Mouse (Mus musculus): ENCODE data around the gene Slc25a43. TPM values are rescaled to one million over a fixed set of nuclear protein-coding genes. Genes with fewer than 3 reads are reported as not detected.
A peak's percentile ranks its signal among the peaks of the same experiment; 100 is the strongest.

Slc25a43 gene
- polyA plus RNA-seq, 1 experiment from 2014 or later = 13.7 TPM

DNA sequence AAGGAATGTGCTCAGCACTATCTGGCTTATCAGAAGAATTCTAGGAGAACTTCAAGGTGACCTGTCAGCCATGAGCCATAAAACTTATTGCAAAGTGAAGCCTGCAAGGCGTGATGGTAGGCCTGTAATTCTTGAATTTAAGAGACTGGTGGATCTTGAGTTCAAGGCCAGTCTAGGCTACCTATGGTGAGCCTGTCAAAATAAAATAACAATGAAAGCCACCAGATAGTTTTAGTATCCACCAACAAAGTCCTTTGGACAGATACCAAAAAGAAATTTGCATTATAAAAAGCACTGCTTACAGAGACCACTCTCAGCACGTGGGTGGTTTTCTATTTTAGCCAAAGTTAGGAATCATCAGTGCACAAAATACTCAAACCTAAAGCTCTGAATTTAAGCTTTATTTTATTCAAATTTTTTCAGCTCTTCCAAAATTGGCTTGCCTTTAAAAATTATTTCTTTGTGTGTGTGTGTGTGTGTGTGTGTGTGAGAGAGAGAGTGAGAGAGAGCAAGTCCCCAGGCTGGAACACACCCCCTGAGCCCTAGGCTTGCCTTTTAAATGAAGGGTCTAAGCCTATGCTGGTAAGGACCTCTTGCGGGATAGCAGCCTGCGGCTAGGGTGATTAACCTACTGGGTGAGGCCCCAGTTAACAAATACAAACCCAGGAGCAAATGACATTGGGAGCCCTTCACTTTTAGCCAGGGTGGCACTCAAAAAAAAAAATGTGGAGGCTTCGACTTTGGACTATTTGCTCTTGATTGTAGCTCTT lies 62.2 kb downstream of the Slc25a43 start:
- Histone ChIP-seq H3K4me1 (replicated peaks; ENCODE audit: control insufficient read depth, insufficient read depth, low read length) (no peaks in the 10 kb centered on the region), H3K27me3 (replicated peaks; ENCODE audit: control insufficient read depth, insufficient read depth, low read length) (no peaks in the 10 kb centered on the region), H3K36me3 (ENCODE audit: control insufficient read depth, insufficient read depth) (no peaks in the 10 kb centered on the region), H3K9ac (ENCODE audit: low read depth, low read length) (no peak overlapping the region), H3K4me3 (ENCODE audit: low read depth, low read length) (no peak overlapping the region), H3K27ac (ENCODE audit: low read depth, low read length) (no peak overlapping the region), H3K4me2 (replicated peaks; ENCODE audit: low read depth) (no peak overlapping the region), H3K9me3 (ENCODE audit: control insufficient read depth) (no peaks in the 10 kb centered on the region)
- no peak for TF ChIP-seq CTCF (IDR thresholded peaks at IDR 0.05; ENCODE audit: low read depth)
- ATAC-seq = no peak
- WGBS = 52% methylated on average over 5 of the region's 5 CpGs

DNA sequence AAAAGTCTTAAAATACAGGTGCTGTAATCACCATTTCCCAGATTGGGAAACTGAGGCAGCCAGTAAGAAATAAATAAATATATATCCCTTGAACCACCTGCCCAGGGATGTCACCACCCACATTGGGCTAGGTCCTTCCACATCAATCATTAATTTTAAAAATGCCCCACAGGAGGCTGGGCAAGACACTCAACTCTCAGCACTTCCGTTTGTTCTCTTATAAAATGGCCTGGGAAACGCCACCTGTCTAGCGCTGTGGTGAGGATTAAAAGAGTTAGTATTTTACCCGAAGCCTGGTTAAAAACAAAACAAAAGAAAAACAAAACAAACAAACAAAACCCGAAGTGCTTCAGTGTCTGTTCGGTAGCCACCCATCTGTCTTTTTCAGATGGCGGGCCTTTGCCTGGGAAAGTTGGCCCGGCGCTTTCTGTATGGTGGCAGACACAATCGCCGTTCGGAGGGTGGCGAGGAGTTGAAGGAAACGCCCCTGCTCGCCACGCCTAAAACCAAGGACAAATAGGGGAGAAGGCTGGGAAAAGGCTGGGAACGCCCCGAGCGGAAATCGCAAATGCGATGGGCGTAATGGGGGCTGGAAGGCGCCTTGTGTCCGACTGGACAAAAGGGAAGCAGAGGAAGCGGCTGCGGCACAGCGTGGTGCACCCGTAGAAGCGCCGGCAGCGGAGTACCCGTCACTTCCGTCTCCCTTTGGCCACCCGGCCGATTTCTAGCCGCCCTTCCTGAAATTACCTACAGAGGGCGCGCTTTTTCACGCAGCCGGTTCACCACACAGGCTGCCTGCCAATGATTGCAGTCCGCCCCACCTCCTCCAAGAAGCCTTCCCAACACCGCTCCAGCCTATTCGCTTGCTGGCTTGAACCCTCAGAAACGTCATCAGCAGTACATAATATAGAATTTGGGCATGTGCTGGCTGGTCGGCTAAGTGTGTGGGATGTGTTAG lies 64.2 kb downstream of the Slc25a43 start:
- Histone ChIP-seq H3K9me3 (ENCODE audit: control insufficient read depth) (no peaks in the 10 kb centered on the region), H3K4me2 (replicated peaks; ENCODE audit: low read depth) (peak overlapping the region; percentile 54), H3K4me1 (replicated peaks; ENCODE audit: control insufficient read depth, insufficient read depth, low read length) (no peaks in the 10 kb centered on the region), H3K27ac (ENCODE audit: low read depth, low read length) (peak overlapping the region; percentile 73), H3K4me3 (ENCODE audit: low read depth, low read length) (peak overlapping the region; percentile 33), H3K27me3 (replicated peaks; ENCODE audit: control insufficient read depth, insufficient read depth, low read length) (no peaks in the 10 kb centered on the region), H3K36me3 (ENCODE audit: control insufficient read depth, insufficient read depth) (no peaks in the 10 kb centered on the region), H3K9ac (ENCODE audit: low read depth, low read length) (no peak overlapping the region)
- 17% methylated on average over 41 of the region's 45 CpGs for WGBS
- ATAC-seq = peak; percentile 90
- peak; percentile 83 for TF ChIP-seq CTCF (IDR thresholded peaks at IDR 0.05; ENCODE audit: low read depth)

DNA sequence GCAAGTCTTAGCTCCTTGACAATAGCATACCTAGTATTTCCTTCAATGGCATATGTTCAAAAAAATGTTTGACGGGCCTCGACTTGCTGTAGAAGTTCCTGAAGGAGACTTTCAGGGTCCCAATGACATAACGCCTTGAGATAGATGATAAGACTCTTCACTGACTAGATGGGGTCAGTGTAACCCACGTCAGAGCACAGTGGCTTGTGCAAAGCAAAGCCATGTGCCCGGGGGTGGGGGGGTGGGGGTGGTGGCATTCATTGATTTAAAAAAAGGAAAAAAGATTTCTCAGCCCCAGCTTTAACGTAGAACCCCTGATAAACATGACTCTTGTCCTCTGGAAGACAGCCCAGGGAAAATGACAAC lies 64.8 kb downstream of the Slc25a43 start:
- no peak overlapping the region for H3K4me3 ChIP-seq (ENCODE audit: low read depth, low read length)
- H3K27me3 ChIP-seq (replicated peaks; ENCODE audit: control insufficient read depth, insufficient read depth, low read length) = no peaks in the 10 kb centered on the region
- no peak for TF ChIP-seq CTCF (IDR thresholded peaks at IDR 0.05; ENCODE audit: low read depth)
- no peaks in the 10 kb centered on the region for H3K36me3 ChIP-seq (ENCODE audit: control insufficient read depth, insufficient read depth)
- ATAC-seq = no peak
- peak overlapping the region; percentile 44 for H3K4me2 ChIP-seq (replicated peaks; ENCODE audit: low read depth)
- H3K4me1 ChIP-seq (replicated peaks; ENCODE audit: control insufficient read depth, insufficient read depth, low read length) = no peaks in the 10 kb centered on the region
- 56% methylated on average over 6 of the region's 6 CpGs for WGBS
- H3K9me3 ChIP-seq (ENCODE audit: control insufficient read depth) = no peaks in the 10 kb centered on the region
- H3K9ac ChIP-seq (ENCODE audit: low read depth, low read length) = no peak overlapping the region
- H3K27ac ChIP-seq (ENCODE audit: low read depth, low read length) = 0 out of 2 replicates have a peak overlapping the region, but pooled peaks have one; percentile 73

GRCm38 (mm10) chrX:36811377-36811776 lies 67.9 kb downstream of the Slc25a43 start:
- peak; percentile 71 for TF ChIP-seq CTCF (IDR thresholded peaks at IDR 0.05; ENCODE audit: low read depth)
- 44% methylated on average over 5 of the region's 5 CpGs for WGBS
- no peak overlapping the region for H3K9ac ChIP-seq (ENCODE audit: low read depth, low read length)
- no peak overlapping the region for H3K4me3 ChIP-seq (ENCODE audit: low read depth, low read length)
- H3K27ac ChIP-seq (ENCODE audit: low read depth, low read length) = no peak overlapping the region
- no peaks in the 10 kb centered on the region for H3K27me3 ChIP-seq (replicated peaks; ENCODE audit: control insufficient read depth, insufficient read depth, low read length)
- H3K36me3 ChIP-seq (ENCODE audit: control insufficient read depth, insufficient read depth) = no peaks in the 10 kb centered on the region
- ATAC-seq = no peak
- H3K4me1 ChIP-seq (replicated peaks; ENCODE audit: control insufficient read depth, insufficient read depth, low read length) = no peaks in the 10 kb centered on the region
- H3K4me2 ChIP-seq (replicated peaks; ENCODE audit: low read depth) = no peak overlapping the region
- H3K9me3 ChIP-seq (ENCODE audit: control insufficient read depth) = no peaks in the 10 kb centered on the region

DNA sequence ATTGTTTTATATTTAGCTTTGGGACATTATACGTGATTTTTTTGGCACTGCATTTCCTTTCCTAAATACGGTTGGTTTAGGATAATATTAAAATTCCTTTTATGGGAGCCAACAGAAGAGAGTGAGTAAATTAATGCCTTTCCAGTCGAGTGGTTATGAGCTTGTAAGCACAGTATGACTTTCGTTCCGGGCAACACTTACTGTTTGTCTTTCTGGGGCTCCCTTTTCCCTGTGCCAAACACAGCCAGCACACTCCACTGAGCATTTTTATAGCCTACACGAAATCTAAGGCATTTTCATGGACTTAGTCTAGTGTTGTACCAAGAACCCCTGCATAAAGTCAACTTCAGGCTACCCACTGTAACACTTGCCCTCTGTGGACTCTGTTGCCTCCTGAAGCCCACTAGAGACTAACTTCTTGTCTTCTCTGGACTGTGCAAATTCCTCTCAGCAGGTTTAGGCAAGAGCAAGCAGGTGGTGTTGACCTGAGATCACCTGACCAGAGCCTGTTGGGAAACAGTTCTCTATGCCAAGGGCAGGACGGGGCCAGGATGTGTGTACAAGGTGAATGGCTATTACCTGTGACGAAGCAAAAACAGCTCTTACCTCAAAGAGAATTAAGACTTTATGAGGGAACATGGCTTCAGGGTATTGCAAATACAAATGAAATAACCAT lies 70.8 kb downstream of the Slc25a43 start:
- Histone ChIP-seq H3K27ac (ENCODE audit: low read depth, low read length) (peak overlapping the region; percentile 54; the same call in 1 of the 2 replicates), H3K9me3 (ENCODE audit: control insufficient read depth) (no peaks in the 10 kb centered on the region), H3K4me2 (replicated peaks; ENCODE audit: low read depth) (no peak overlapping the region), H3K4me3 (ENCODE audit: low read depth, low read length) (no peak overlapping the region), H3K27me3 (replicated peaks; ENCODE audit: control insufficient read depth, insufficient read depth, low read length) (no peaks in the 10 kb centered on the region), H3K36me3 (ENCODE audit: control insufficient read depth, insufficient read depth) (no peaks in the 10 kb centered on the region), H3K9ac (ENCODE audit: low read depth, low read length) (no peak overlapping the region), H3K4me1 (replicated peaks; ENCODE audit: control insufficient read depth, insufficient read depth, low read length) (no peaks in the 10 kb centered on the region)
- whole genome bisulfite sequencing = 63% methylated on average over 8 of the region's 8 CpGs
- TF ChIP-seq CTCF (IDR thresholded peaks at IDR 0.05; ENCODE audit: low read depth) = no peak
- ATAC-seq = peak; percentile 76

DNA sequence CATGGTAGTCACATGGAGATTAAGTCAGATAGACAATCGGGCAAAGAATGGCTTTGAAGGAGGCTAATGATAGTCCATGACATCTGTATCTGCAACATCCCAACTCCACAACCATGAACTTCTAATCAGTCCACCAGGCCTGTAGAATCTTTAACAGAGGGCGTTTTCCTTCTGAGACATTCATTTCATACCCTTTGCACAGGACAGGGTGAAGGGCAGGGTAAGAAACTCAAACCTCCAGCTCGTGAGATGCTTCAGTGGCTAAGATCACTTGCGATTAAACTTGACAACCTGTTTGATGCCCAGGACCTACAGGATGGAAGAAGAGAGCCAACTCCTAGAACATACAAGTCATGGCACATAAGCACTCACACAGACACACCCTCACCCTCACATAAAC lies 71.6 kb downstream of the Slc25a43 start:
- H3K27ac ChIP-seq (ENCODE audit: low read depth, low read length) = no peak overlapping the region
- no peaks in the 10 kb centered on the region for H3K9me3 ChIP-seq (ENCODE audit: control insufficient read depth)
- H3K4me2 ChIP-seq (replicated peaks; ENCODE audit: low read depth) = no peak overlapping the region
- no peak for ATAC-seq
- 67% methylated on average over 4 of the region's 4 CpGs for WGBS
- no peak overlapping the region for H3K9ac ChIP-seq (ENCODE audit: low read depth, low read length)
- no peaks in the 10 kb centered on the region for H3K4me1 ChIP-seq (replicated peaks; ENCODE audit: control insufficient read depth, insufficient read depth, low read length)
- no peak overlapping the region for H3K4me3 ChIP-seq (ENCODE audit: low read depth, low read length)
- TF ChIP-seq CTCF (IDR thresholded peaks at IDR 0.05; ENCODE audit: low read depth) = no peak
- no peaks in the 10 kb centered on the region for H3K36me3 ChIP-seq (ENCODE audit: control insufficient read depth, insufficient read depth)
- no peaks in the 10 kb centered on the region for H3K27me3 ChIP-seq (replicated peaks; ENCODE audit: control insufficient read depth, insufficient read depth, low read length)
